Mouse (Mus musculus) urinary bladder, postnatal 0 days (tissue): ENCODE measurements around the gene A630001G21Rik. TPM values are rescaled to one million over a fixed set of nuclear protein-coding genes. Genes with fewer than 3 reads are reported as not detected.

Experiments used
- microRNA-seq: library from miRNA; unstranded; fragments of <30 nt; microRNA quantifications from one replicate; pipeline ENCODE4, GENCODE M21; 2016
- polyA plus RNA-seq: library from polyadenylated mRNA; unstranded; fragments of >200 nt; fragmentation: Nextera tagmentation; extraction: Ambion mirVana; gene quantifications from 2 replicates; pipeline ENCODE4 v1.2.1, GENCODE M21; 2015

Gene A630001G21Rik
- 2.3 and 2.4 TPM in 2 replicates for polyA plus RNA-seq

GRCm38 (mm10) chr1:85778436-85778835, at the start of gene A630001G21Rik:
Gene A630001G21Rik, minus strand, starts transcription at chr1:85778643.

GRCm38 (mm10) chr1:85793208-85794105, 15.0 kb upstream of the A630001G21Rik start, which contains the start of gene Cab39:
Gene Cab39, plus strand, starts transcription at chr1:85793441.

Small RNA genes lying within 50 kb of the gene (microRNA-seq; reads per million reads assigned to microRNA genes)
- gene Gm25472 (not detected), gene Mir8096 (not detected)

Other genes with a start within 250 kb of the A630001G21Rik start
- gene G530012D18Rik, start 203.0 kb downstream of the A630001G21Rik start, polyA plus RNA-seq = not detected in 2 replicates
- gene Sp110, start 179.8 kb downstream of the A630001G21Rik start, polyA plus RNA-seq = 4.8 and 5.6 TPM in 2 replicates
- 3.3 and 6.1 TPM in 2 replicates for gene Sp140, start 178.3 kb downstream of the A630001G21Rik start, polyA plus RNA-seq
- gene Sp100, start 128.7 kb downstream of the A630001G21Rik start, polyA plus RNA-seq = 5.3 and 7.8 TPM in 2 replicates
- gene Cab39, start 14.8 kb upstream of the A630001G21Rik start, polyA plus RNA-seq = 35.6 and 46.3 TPM in 2 replicates
- 125 and 138 TPM in 2 replicates for gene Itm2c, start 115.6 kb upstream of the A630001G21Rik start, polyA plus RNA-seq
- 0.20 TPM in 1 of 2 replicates, not detected in the other for gene 4933407L21Rik, start 149.8 kb upstream of the A630001G21Rik start, polyA plus RNA-seq
- 0.06 and 0.11 TPM in 2 replicates for gene Gpr55, start 182.4 kb upstream of the A630001G21Rik start, polyA plus RNA-seq
- gene Spata3, start 238.2 kb upstream of the A630001G21Rik start, polyA plus RNA-seq = not detected in 2 replicates